Comparison of ENCODE assay signal across 12 mouse cellular contexts in genomic region chr14:46980736-46981438, GRCm38 (mm10).
DNase-seq lines count a peak whose midpoint lies in the region; ATAC-seq and TF ChIP-seq lines count a peak whose summit lies in the region.
"Had no signal": no experiment of that assay in that cellular context is flagged by ENCODE, and none has a peak within 500 bp of the region (broad histone marks: within the 10 kb centered on the region; RNA-seq: fewer than 3 reads in every experiment).

No protein-coding gene starts in this region.

- WGBS in hindbrain, embryonic 13.5 days, result 78% methylated on average over 17 of the region's 17 CpGs
- 82% methylated on average over 17 of the region's 17 CpGs for WGBS in hindbrain, embryonic 10.5 days
- WGBS in forebrain, postnatal 0 days, result 69% methylated on average over 17 of the region's 17 CpGs

- H3K9me3 ChIP-seq in hindbrain, embryonic 13.5 days, result no peaks in the 10 kb centered on the region
- H3K9me3 ChIP-seq in hindbrain, embryonic 10.5 days, result no peaks in the 10 kb centered on the region
- H3K9me3 ChIP-seq in forebrain, postnatal 0 days (ENCODE audit: low read length), result no peaks in the 10 kb centered on the region
- H3K9me3 ChIP-seq: G1E had no signal

- no peak overlapping the region for H3K4me2 ChIP-seq in hindbrain, embryonic 13.5 days
- no peak overlapping the region for H3K4me2 ChIP-seq in forebrain, postnatal 0 days (ENCODE audit: low read depth)

- DNase-seq in hindbrain, embryonic 10.5 days (ENCODE audit: low spot score), result no peak
- DNase-seq in forebrain, postnatal 0 days, result peak; percentile 47
- DNase-seq in left cerebral cortex, adult 9 months (ENCODE audit: low spot score in 2 of 2), result peak; percentile 35 to 56
- no peak for DNase-seq in thymus, postnatal 36 days
- DNase-seq in cerebellum, adult 8-10 months, result no peak
- DNase-seq: adrenal gland, postnatal 14 days; thymus, postnatal 25 days had no signal

- H3K4me3 ChIP-seq in hindbrain, embryonic 13.5 days, result no peak overlapping the region
- H3K4me3 ChIP-seq in hindbrain, embryonic 10.5 days, result no peak overlapping the region
- no peak overlapping the region for H3K4me3 ChIP-seq in forebrain, postnatal 0 days (ENCODE audit: low read depth, low read length)

- no peaks in the 10 kb centered on the region for H3K36me3 ChIP-seq in hindbrain, embryonic 13.5 days
- no peaks in the 10 kb centered on the region for H3K36me3 ChIP-seq in hindbrain, embryonic 10.5 days
- no peaks in the 10 kb centered on the region for H3K36me3 ChIP-seq in forebrain, postnatal 0 days (ENCODE audit: insufficient read depth)
- H3K36me3 ChIP-seq: G1E had no signal

- no peak for TF ChIP-seq CTCF in forebrain, postnatal 0 days (IDR thresholded peaks at IDR 0.05; ENCODE audit: low read depth)

- peaks cover 19% of the 10 kb centered on the region for H3K4me1 ChIP-seq in hindbrain, embryonic 13.5 days (replicated peaks)
- peaks cover 36% of the 10 kb centered on the region for H3K4me1 ChIP-seq in hindbrain, embryonic 10.5 days (replicated peaks)
- 0 out of 2 replicates have a peak, but pooled peaks cover 7% of the 10 kb centered on the region for H3K4me1 ChIP-seq in forebrain, postnatal 0 days (ENCODE audit: insufficient read depth)

- 0 out of 2 replicates have a peak, but pooled peaks have one; percentile 40 for ATAC-seq in hindbrain, embryonic 13.5 days (ENCODE audit: low FRiP score)
- ATAC-seq in CD4-positive, CD25-positive, alpha-beta regulatory T cell, adult 4 months, result peak; percentile 23
- ATAC-seq in forebrain, postnatal 0 days, result peak; percentile 91
- ATAC-seq in erythroblast, adult 5-6 weeks (replicated peaks; ENCODE audit: low FRiP score, poor library complexity, severe bottlenecking), result no peak

- no peak overlapping the region for H3K9ac ChIP-seq in hindbrain, embryonic 13.5 days
- no peak overlapping the region for H3K9ac ChIP-seq in forebrain, postnatal 0 days

- H3K27ac ChIP-seq in hindbrain, embryonic 13.5 days, result no peak overlapping the region
- no peak overlapping the region for H3K27ac ChIP-seq in hindbrain, embryonic 10.5 days
- no peak overlapping the region for H3K27ac ChIP-seq in forebrain, postnatal 0 days (ENCODE audit: low read depth, low read length)
- H3K27ac ChIP-seq: macrophage had no signal

- H3K27me3 ChIP-seq in hindbrain, embryonic 13.5 days, result no peaks in the 10 kb centered on the region
- no peaks in the 10 kb centered on the region; the same call in 1 of the 2 replicates for H3K27me3 ChIP-seq in hindbrain, embryonic 10.5 days (ENCODE audit: insufficient read depth, poor library complexity, severe bottlenecking)
- no peaks in the 10 kb centered on the region for H3K27me3 ChIP-seq in forebrain, postnatal 0 days (ENCODE audit: insufficient read depth, low read length)

Comparison
In these comparisons a context has a peak if more than half of its experiments do, and no peak if none do; other contexts are left out.
1. DNase-seq: peak in forebrain, postnatal 0 days (single experiment) and left cerebral cortex, adult 9 months (2 of 2); none in hindbrain, embryonic 10.5 days (single experiment), thymus, postnatal 36 days (0 of 2) and cerebellum, adult 8-10 months (single experiment).